Mouse (Mus musculus): Measurements from ENCODE around the gene Rab20. TPM values are rescaled to one million over a fixed set of nuclear protein-coding genes. Genes with fewer than 3 reads are reported as not detected.

The Rab20 gene
- polyA plus RNA-seq, 1 experiment from 2014 or later = 1.5 TPM

DNA sequence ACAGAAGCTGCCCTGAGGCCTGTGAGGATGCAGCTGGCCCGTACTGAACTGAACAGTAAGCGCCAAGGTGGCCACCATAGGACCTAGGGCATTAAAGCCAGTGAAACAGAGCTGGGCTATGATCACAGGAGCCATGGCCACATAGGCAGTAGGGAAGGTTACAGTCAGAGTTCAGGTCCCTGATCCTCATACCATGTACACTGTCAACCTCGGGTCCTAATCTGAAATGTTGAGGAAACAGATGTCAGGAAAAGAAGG is 13.9 kb downstream of the Rab20 start:
- Histone ChIP-seq H3K36me3 (ENCODE audit: control insufficient read depth, insufficient read depth, low read length) (no peaks in the 10 kb centered on the region), H3K4me1 (ENCODE audit: control insufficient read depth, insufficient read depth, low read length) (no peaks in the 10 kb centered on the region), H3K27ac (ENCODE audit: low read depth, low read length) (no peak overlapping the region), H3K4me3 (ENCODE audit: low read depth, low read length) (no peak overlapping the region), H3K9me3 (ENCODE audit: control insufficient read depth, low read length) (no peaks in the 10 kb centered on the region), H3K4me2 (ENCODE audit: low read depth) (no peak overlapping the region), H3K9ac (ENCODE audit: low read length) (no peak overlapping the region), H3K27me3 (ENCODE audit: control insufficient read depth, insufficient read depth, low read length) (no peaks in the 10 kb centered on the region)
- ATAC-seq (ENCODE audit: insufficient read depth, low FRiP score, low TSS enrichment) (no peak), DNase-seq (ENCODE audit: low spot score) (no peak)
- whole genome bisulfite sequencing = 76% methylated on average over 3 of the region's 3 CpGs

- H3K9me3 ChIP-seq (ENCODE audit: control insufficient read depth, low read length) = no peaks in the 10 kb centered on the region
- no peaks in the 10 kb centered on the region for H3K4me1 ChIP-seq (ENCODE audit: control insufficient read depth, insufficient read depth, low read length)
- H3K27me3 ChIP-seq (ENCODE audit: control insufficient read depth, insufficient read depth, low read length) = no peaks in the 10 kb centered on the region
- H3K4me3 ChIP-seq (ENCODE audit: low read depth, low read length) = no peak overlapping the region
- H3K36me3 ChIP-seq (ENCODE audit: control insufficient read depth, insufficient read depth, low read length) = no peaks in the 10 kb centered on the region
- no peak overlapping the region for H3K27ac ChIP-seq (ENCODE audit: low read depth, low read length)
- H3K9ac ChIP-seq (ENCODE audit: low read length) = no peak overlapping the region
- 78% methylated on average over 12 of the region's 12 CpGs for WGBS
- no peak overlapping the region for H3K4me2 ChIP-seq (ENCODE audit: low read depth)
- DNase-seq (ENCODE audit: low spot score) = no peak
- no peak for ATAC-seq (ENCODE audit: insufficient read depth, low FRiP score, low TSS enrichment)
Measured at GRCm38 (mm10) chr8:11463889-11464706, 14.4 kb downstream of the Rab20 start.

DNA sequence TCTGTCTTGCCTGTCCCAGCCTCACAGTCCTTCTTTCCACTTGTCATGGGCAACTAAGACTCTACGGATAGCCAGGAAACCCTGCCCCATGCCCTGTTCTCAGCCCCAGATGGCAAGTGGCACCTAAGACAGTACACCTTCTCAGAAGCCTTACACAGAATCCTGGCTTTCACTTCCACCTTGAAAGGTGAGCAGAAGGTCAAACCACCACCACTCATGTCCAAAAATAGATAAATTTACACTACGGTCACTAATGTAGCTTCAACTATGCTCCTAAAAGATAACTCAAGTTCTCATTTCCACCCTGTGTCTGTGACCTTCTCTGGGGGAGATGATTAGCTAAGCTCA is 15.0 kb downstream of the Rab20 start:
- 97% methylated on average over 2 of the region's 2 CpGs for WGBS
- H3K36me3 ChIP-seq (ENCODE audit: control insufficient read depth, insufficient read depth, low read length) = no peaks in the 10 kb centered on the region
- H3K27ac ChIP-seq (ENCODE audit: low read depth, low read length) = no peak overlapping the region
- ATAC-seq (ENCODE audit: insufficient read depth, low FRiP score, low TSS enrichment) (no peak), DNase-seq (ENCODE audit: low spot score) (no peak)
- no peak overlapping the region for H3K9ac ChIP-seq (ENCODE audit: low read length)
- 0 out of 2 replicates have a peak, but pooled peaks cover 2% of the 10 kb centered on the region for H3K4me1 ChIP-seq (ENCODE audit: control insufficient read depth, insufficient read depth, low read length)
- no peaks in the 10 kb centered on the region for H3K27me3 ChIP-seq (ENCODE audit: control insufficient read depth, insufficient read depth, low read length)
- no peak overlapping the region for H3K4me2 ChIP-seq (ENCODE audit: low read depth)
- no peaks in the 10 kb centered on the region for H3K9me3 ChIP-seq (ENCODE audit: control insufficient read depth, low read length)
- H3K4me3 ChIP-seq (ENCODE audit: low read depth, low read length) = no peak overlapping the region

GRCm38 (mm10) chr8:11462641-11463040 is 15.9 kb downstream of the Rab20 start:
- Histone ChIP-seq H3K4me2 (ENCODE audit: low read depth) (no peak overlapping the region), H3K4me3 (ENCODE audit: low read depth, low read length) (no peak overlapping the region), H3K27me3 (ENCODE audit: control insufficient read depth, insufficient read depth, low read length) (no peaks in the 10 kb centered on the region), H3K9ac (ENCODE audit: low read length) (no peak overlapping the region), H3K4me1 (ENCODE audit: control insufficient read depth, insufficient read depth, low read length) (0 out of 2 replicates have a peak, but pooled peaks cover 2% of the 10 kb centered on the region), H3K9me3 (ENCODE audit: control insufficient read depth, low read length) (no peaks in the 10 kb centered on the region), H3K36me3 (ENCODE audit: control insufficient read depth, insufficient read depth, low read length) (no peaks in the 10 kb centered on the region), H3K27ac (ENCODE audit: low read depth, low read length) (no peak overlapping the region)
- ATAC-seq (ENCODE audit: insufficient read depth, low FRiP score, low TSS enrichment) = no peak
- WGBS = 96% methylated on average over 4 of the region's 4 CpGs
- no peak for DNase-seq (ENCODE audit: low spot score)

- Histone ChIP-seq H3K4me2 (ENCODE audit: low read depth) (no peak overlapping the region), H3K9me3 (ENCODE audit: control insufficient read depth, low read length) (no peaks in the 10 kb centered on the region), H3K27ac (ENCODE audit: low read depth, low read length) (no peak overlapping the region), H3K4me1 (ENCODE audit: control insufficient read depth, insufficient read depth, low read length) (0 out of 2 replicates have a peak, but pooled peaks cover 2% of the 10 kb centered on the region), H3K4me3 (ENCODE audit: low read depth, low read length) (no peak overlapping the region), H3K9ac (ENCODE audit: low read length) (no peak overlapping the region), H3K36me3 (ENCODE audit: control insufficient read depth, insufficient read depth, low read length) (no peaks in the 10 kb centered on the region), H3K27me3 (ENCODE audit: control insufficient read depth, insufficient read depth, low read length) (no peaks in the 10 kb centered on the region)
- 72% methylated on average over 2 of the region's 2 CpGs for WGBS
- ATAC-seq (ENCODE audit: insufficient read depth, low FRiP score, low TSS enrichment) (no peak), DNase-seq (ENCODE audit: low spot score) (no peak)
Measured at GRCm38 (mm10) chr8:11461847-11462246, 16.7 kb downstream of the Rab20 start.

DNA sequence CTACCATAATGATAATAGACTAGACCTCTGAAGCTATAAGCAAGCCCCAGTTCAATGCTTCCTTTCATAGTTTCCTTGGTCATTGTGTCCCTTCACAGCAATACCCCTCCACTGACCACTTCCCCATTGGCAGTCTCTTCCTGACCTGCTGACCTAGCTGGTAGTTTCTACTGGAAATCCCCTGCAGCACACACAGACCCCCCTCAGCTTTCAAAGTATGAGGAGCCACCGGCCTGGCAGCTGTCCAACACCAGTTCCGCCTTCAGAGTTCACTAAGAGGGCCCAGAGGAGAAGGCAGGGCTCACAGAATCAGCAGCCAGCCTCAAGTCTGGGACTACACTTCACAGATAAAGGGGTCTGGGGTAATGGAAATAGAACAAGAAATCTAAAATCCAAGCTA is 17.6 kb downstream of the Rab20 start:
- H3K9me3 ChIP-seq (ENCODE audit: control insufficient read depth, low read length) = no peaks in the 10 kb centered on the region
- DNase-seq (ENCODE audit: low spot score) = no peak
- no peak overlapping the region for H3K4me2 ChIP-seq (ENCODE audit: low read depth)
- 0 out of 2 replicates have a peak, but pooled peaks cover 2% of the 10 kb centered on the region for H3K4me1 ChIP-seq (ENCODE audit: control insufficient read depth, insufficient read depth, low read length)
- no peak overlapping the region for H3K4me3 ChIP-seq (ENCODE audit: low read depth, low read length)
- H3K36me3 ChIP-seq (ENCODE audit: control insufficient read depth, insufficient read depth, low read length) = no peaks in the 10 kb centered on the region
- no peak for ATAC-seq (ENCODE audit: insufficient read depth, low FRiP score, low TSS enrichment)
- H3K9ac ChIP-seq (ENCODE audit: low read length) = no peak overlapping the region
- 46% methylated on average over 2 of the region's 2 CpGs for WGBS
- no peaks in the 10 kb centered on the region for H3K27me3 ChIP-seq (ENCODE audit: control insufficient read depth, insufficient read depth, low read length)
- no peak overlapping the region for H3K27ac ChIP-seq (ENCODE audit: low read depth, low read length)

DNA sequence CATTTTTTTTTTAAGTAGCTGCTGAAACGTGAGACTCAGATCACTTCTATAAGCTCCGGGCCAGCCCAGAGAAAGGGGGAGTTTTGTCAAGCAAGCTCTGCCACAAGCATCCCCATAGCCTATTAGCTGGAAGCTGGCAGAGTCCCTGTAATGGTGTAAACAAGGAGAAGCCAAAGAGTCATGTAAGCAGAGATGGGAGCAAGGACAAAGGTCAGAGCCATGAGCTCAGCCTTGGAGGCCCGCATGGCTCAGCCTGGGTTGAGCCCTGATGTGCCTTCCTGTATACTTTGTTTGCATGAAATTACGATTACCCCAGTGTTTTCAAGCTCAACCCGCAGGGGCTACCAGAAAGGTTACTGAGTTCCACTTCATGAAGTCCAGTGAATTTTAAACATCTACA is 19.5 kb downstream of the Rab20 start:
- ATAC-seq (ENCODE audit: insufficient read depth, low FRiP score, low TSS enrichment) (no peak), DNase-seq (ENCODE audit: low spot score) (no peak)
- H3K4me3 ChIP-seq (ENCODE audit: low read depth, low read length) = no peak overlapping the region
- H3K9ac ChIP-seq (ENCODE audit: low read length) = no peak overlapping the region
- H3K27ac ChIP-seq (ENCODE audit: low read depth, low read length) = no peak overlapping the region
- 0 out of 2 replicates have a peak, but pooled peaks cover 2% of the 10 kb centered on the region for H3K4me1 ChIP-seq (ENCODE audit: control insufficient read depth, insufficient read depth, low read length)
- no peaks in the 10 kb centered on the region for H3K27me3 ChIP-seq (ENCODE audit: control insufficient read depth, insufficient read depth, low read length)
- H3K4me2 ChIP-seq (ENCODE audit: low read depth) = no peak overlapping the region
- H3K9me3 ChIP-seq (ENCODE audit: control insufficient read depth, low read length) = no peaks in the 10 kb centered on the region
- 41% methylated on average over 5 of the region's 5 CpGs for WGBS
- no peaks in the 10 kb centered on the region for H3K36me3 ChIP-seq (ENCODE audit: control insufficient read depth, insufficient read depth, low read length)

GRCm38 (mm10) chr8:11457981-11458836 is 20.3 kb downstream of the Rab20 start:
- no peaks in the 10 kb centered on the region for H3K36me3 ChIP-seq (ENCODE audit: control insufficient read depth, insufficient read depth, low read length)
- H3K9ac ChIP-seq (ENCODE audit: low read length) = no peak overlapping the region
- no peaks in the 10 kb centered on the region for H3K9me3 ChIP-seq (ENCODE audit: control insufficient read depth, low read length)
- H3K4me1 ChIP-seq (ENCODE audit: control insufficient read depth, insufficient read depth, low read length) = 0 out of 2 replicates have a peak, but pooled peaks cover 2% of the 10 kb centered on the region
- no peak overlapping the region for H3K4me2 ChIP-seq (ENCODE audit: low read depth)
- ATAC-seq (ENCODE audit: insufficient read depth, low FRiP score, low TSS enrichment) (no peak), DNase-seq (ENCODE audit: low spot score) (no peak)
- H3K27me3 ChIP-seq (ENCODE audit: control insufficient read depth, insufficient read depth, low read length) = no peaks in the 10 kb centered on the region
- no peak overlapping the region for H3K27ac ChIP-seq (ENCODE audit: low read depth, low read length)
- WGBS = 56% methylated on average over 11 of the region's 12 CpGs
- no peak overlapping the region for H3K4me3 ChIP-seq (ENCODE audit: low read depth, low read length)

GRCm38 (mm10) chr8:11457278-11457677 is 21.2 kb downstream of the Rab20 start:
- Histone ChIP-seq H3K4me1 (ENCODE audit: control insufficient read depth, insufficient read depth, low read length) (0 out of 2 replicates have a peak, but pooled peaks cover 2% of the 10 kb centered on the region), H3K9ac (ENCODE audit: low read length) (no peak overlapping the region), H3K4me2 (ENCODE audit: low read depth) (no peak overlapping the region), H3K27ac (ENCODE audit: low read depth, low read length) (no peak overlapping the region), H3K36me3 (ENCODE audit: control insufficient read depth, insufficient read depth, low read length) (no peaks in the 10 kb centered on the region), H3K4me3 (ENCODE audit: low read depth, low read length) (no peak overlapping the region), H3K27me3 (ENCODE audit: control insufficient read depth, insufficient read depth, low read length) (no peaks in the 10 kb centered on the region), H3K9me3 (ENCODE audit: control insufficient read depth, low read length) (no peaks in the 10 kb centered on the region)
- WGBS = 66% methylated on average over 3 of the region's 3 CpGs
- no peak for DNase-seq (ENCODE audit: low spot score)
- no peak for ATAC-seq (ENCODE audit: insufficient read depth, low FRiP score, low TSS enrichment)
